Mouse (Mus musculus) left cerebral cortex, postnatal 36 days (tissue): ENCODE results near the gene Camk1. TPM values are rescaled to one million over a fixed set of nuclear protein-coding genes. Genes with fewer than 3 reads are reported as not detected.

Experiments
- DNase-seq, 2 experiments: peaks; one replicate each; pipeline ENCODE4 v3.0.0; 2021 to 2022; ENCODE audit warnings: low spot score in 2 of 2, mixed read lengths in 1 of 2
- intact Hi-C: fragments of 180-260 bp; cut with DNase I; formaldehyde crosslinking; loops from one replicate; pipeline ENCODE4 v1.15.1; 2025
- total RNA-seq, 2 experiments: library from RNA; stranded (reverse); gene quantifications; 2 replicates each; pipeline ENCODE4 v1.2.3; 2021

Gene Camk1
- total RNA-seq, 2 experiments from 2014 or later = 106 to 123 TPM

DNA sequence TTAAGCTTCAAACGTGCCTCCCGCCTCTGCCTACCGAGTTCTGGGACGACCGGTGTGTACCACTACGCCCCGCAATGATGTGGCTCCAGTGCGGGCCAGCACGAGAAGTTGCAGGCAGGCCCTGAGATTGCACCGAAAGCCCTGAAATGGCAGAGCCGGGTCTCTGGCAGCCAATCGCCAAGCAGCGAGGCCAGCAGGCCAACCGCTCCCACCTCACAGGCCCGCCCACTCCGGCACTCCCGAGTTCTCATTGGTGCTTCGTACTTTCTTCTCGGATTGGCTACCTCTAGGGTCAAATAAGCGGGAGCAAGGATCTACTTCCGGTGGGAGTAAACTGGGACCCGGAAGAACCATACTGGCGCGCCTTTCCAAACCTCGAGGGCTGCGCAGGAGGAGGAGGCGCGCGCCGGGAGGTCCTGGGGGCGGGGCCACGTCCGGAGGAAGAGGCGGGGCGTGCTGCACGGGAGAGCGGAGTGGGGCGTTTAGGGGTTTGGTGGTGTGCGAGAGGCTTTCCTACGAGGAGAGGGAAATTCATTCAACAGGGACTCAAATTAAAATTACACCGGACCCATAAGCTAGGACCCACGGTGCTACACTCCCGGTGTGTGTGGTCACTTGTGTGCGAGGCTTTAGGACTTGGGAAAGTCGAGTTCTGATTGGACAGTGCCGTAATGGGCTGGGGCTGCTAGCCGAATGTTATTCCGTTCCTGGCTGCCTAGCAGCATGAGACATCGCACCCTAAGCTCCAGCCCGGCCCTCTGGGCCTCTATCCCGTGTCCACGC lies 17.1 kb downstream of the Camk1 start, which contains the start of gene Ogg1:
Ogg1 (plus strand) TSS at position 440 of the 783 bp plus-strand sequence.
- intact Hi-C loops = loop anchor here (1.0 to 10.0 kb wide), 3 partner anchors 20 to 282 kb away; partner anchors contain the start of genes Arpc4 and Thumpd3
- peak; percentile 97 to 98 for DNase-seq

DNA sequence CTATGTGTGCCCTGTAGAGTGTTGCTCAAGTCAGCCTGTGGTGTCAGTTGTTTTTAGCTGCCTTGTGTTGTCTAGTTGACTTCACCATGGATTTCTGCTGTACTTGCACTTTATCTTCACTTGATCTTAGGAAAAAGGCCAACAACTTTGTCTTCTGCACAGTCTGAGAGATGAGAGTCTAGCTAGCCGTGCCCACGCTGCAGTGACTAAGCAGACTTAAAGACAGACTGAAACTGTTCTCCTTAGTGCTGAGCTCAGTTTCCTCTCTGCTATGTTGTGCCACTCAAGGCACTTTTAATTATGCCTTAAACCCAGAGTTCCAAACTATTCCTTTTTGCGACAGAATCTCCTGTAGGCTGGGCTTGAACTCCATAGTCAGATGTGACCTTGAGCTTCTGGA lies 27.8 kb downstream of the Camk1 start:
- intact Hi-C loops = no loop called here
- DNase-seq = no peak

- peak in 1 of 2 experiments; percentile 37 for DNase-seq
- intact Hi-C loops = loop anchor here (10.0 kb wide), 1 partner anchor 233 kb away; the partner anchor contains the start of gene Setd5
Observed at GRCm38 (mm10) chr6:113308141-113308540, 35.6 kb downstream of the Camk1 start.

- intact Hi-C loops = loop anchor here (2.0 to 10.0 kb wide), 2 partner anchors 71 to 233 kb away; partner anchors contain the start of genes Mtmr14 and Setd5
- peak in 1 of 2 experiments; percentile 30 for DNase-seq
Observed at GRCm38 (mm10) chr6:113307481-113308121, 36.2 kb downstream of the Camk1 start.

- no peak for DNase-seq
- intact Hi-C loops = loop anchor here (1.0 to 10.0 kb wide), 3 partner anchors 19 to 232 kb away; partner anchors contain the start of genes Mtmr14, Ogg1 and Setd5
Observed at GRCm38 (mm10) chr6:113306986-113307349, 36.8 kb downstream of the Camk1 start, which contains the start of gene Brpf1. Brpf1 (plus strand) TSS chr6:113307137.

- peak; percentile 99 for DNase-seq
- intact Hi-C loops = loop anchor here (1.0 to 10.0 kb wide), 3 partner anchors 20 to 232 kb away; partner anchors contain the start of genes Mtmr14, Ogg1 and Setd5
Observed at GRCm38 (mm10) chr6:113306322-113306985, 37.3 kb downstream of the Camk1 start.

DNA sequence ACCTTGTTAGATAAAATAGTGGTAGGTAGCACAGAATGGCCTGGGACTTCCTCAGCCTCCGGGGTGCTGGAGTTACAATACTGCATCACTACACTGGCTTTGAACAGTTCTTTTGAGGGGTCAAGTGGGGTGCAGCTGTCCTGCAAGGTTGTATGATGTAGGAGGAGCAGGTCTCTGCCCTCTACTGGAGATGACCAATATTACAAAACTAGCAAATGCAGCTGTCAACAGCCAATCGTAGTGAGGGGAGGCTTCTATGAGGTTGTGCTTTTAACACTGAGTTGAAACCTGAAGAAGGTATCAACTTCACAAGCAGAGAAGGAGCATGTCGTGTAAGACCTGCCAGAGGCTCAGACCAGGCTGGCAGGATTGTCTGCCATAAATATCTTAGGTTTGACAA lies 41.5 kb downstream of the Camk1 start:
- no peak for DNase-seq
- intact Hi-C loops = loop anchor here (10.0 kb wide), 1 partner anchor 227 kb away; the partner anchor contains the start of gene Setd5

- intact Hi-C loops = loop anchor here (10.0 kb wide), 1 partner anchor 227 kb away; the partner anchor contains the start of gene Setd5
- DNase-seq = no peak
Observed at GRCm38 (mm10) chr6:113301350-113301749, 42.4 kb downstream of the Camk1 start.

DNA sequence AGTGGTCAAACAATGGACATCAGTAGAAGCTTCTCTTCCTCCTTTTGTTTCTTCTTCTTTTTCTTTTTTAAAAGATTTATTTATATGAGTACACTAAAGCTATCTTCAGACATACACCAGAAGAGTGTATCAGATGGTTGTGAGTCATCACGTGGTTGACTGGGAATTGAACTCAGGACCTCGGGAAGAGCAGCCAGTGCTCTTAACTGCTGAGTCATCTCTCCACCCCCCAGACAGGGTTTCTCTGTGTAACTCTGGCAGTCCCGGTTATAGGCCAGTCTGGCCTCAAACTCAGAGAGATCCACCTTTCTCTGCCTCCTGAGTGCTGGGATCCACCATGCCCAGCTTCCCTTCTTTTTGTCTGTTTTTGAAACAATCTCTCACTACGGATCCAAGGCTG lies 47.1 kb downstream of the Camk1 start:
- no peak for DNase-seq
- intact Hi-C loops = no loop called here

DNA sequence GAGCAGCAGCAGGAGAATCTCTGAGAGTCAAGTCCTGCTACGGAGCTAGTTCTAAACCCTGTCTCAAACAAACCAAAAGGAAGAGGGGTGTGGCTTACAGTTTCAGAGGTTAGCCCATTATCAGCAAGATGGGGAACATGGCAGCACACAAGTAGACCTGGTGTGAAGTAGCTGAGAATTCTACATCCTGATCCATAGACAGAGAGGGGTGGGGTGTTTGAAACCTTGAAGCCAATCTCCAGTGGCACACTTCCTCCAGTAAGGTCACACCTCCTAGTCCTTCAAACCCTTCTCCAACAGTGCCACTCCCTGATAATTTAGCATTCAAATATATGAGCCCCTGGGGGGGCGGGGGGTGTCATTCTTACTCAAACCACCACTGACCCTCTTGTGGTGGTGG lies 47.7 kb downstream of the Camk1 start:
- DNase-seq = no peak
- intact Hi-C loops = no loop called here

- intact Hi-C loops = no loop called here
- DNase-seq = no peak
Observed at GRCm38 (mm10) chr6:113292938-113293337, 50.8 kb downstream of the Camk1 start.

GRCm38 (mm10) chr6:113290346-113290745 lies 53.4 kb downstream of the Camk1 start:
- DNase-seq = no peak
- intact Hi-C loops = no loop called here

- intact Hi-C loops = no loop called here
- DNase-seq = no peak
Observed at GRCm38 (mm10) chr6:113289346-113289745, 54.4 kb downstream of the Camk1 start.

GRCm38 (mm10) chr6:113287236-113287635 lies 56.5 kb downstream of the Camk1 start:
- intact Hi-C loops = no loop called here
- peak; percentile 53 to 54 for DNase-seq

GRCm38 (mm10) chr6:113286316-113286715 lies 57.5 kb downstream of the Camk1 start:
- intact Hi-C loops = no loop called here

GRCm38 (mm10) chr6:113284931-113285330 lies 58.9 kb downstream of the Camk1 start:
- intact Hi-C loops = no loop called here
- DNase-seq = no peak

More at GRCm38 (mm10) chr6:113286316-113286715, 57.5 kb downstream of the Camk1 start:
- no peak for DNase-seq
